Mouse (Mus musculus) heart, embryonic 14.5 days (tissue): ENCODE measurements around the gene Ankfn1. TPM values are rescaled to one million over a fixed set of nuclear protein-coding genes. Genes with fewer than 3 reads are reported as not detected.

Experiments
- ATAC-seq: fragments of 200-750 bp; cut with Nextera tagmentation; 2 replicates; pipeline ENCODE4 v1.8.0; 2017; ENCODE audit warnings: low read depth, moderate TSS enrichment; ENCODE audit not compliant: insufficient number of reproducible peaks, insufficient read depth, low FRiP score
- H3K27ac ChIP-seq, 2 experiments: fragments of 200-500 bp in 1 of 2; fragments of 300-500 bp in 1 of 2; sonication (generic) in 1 of 2; replicated peaks in 1 of 2; 2 replicates each; pipeline ENCODE4 v1.5.1; 2012 to 2014; ENCODE audit warnings: low read depth in 2 of 2, low read length in 2 of 2, control low read depth in 1 of 2, mild to moderate bottlenecking in 1 of 2, mixed read lengths in 1 of 2; ENCODE audit not compliant: control insufficient read depth in 1 of 2, insufficient read depth in 1 of 2
- H3K27me3 ChIP-seq: fragments of 300-500 bp; sonication (generic); 2 replicates; pipeline ENCODE4 v1.6.1; 2014; ENCODE audit warnings: mild to moderate bottlenecking, low read length, control low read depth; ENCODE audit not compliant: control insufficient read depth, insufficient read depth
- H3K36me3 ChIP-seq: fragments of 300-500 bp; sonication (generic); 2 replicates; pipeline ENCODE4 v1.6.1; 2014; ENCODE audit warnings: mild to moderate bottlenecking, control low read depth, low read length, mixed read lengths; ENCODE audit not compliant: control insufficient read depth, insufficient read depth
- H3K4me1 ChIP-seq, 2 experiments: fragments of 200-500 bp in 1 of 2; fragments of 300-500 bp in 1 of 2; sonication (generic) in 1 of 2; 2 replicates each; pipeline ENCODE4 v1.6.1; 2012 to 2014; ENCODE audit warnings: low read length in 2 of 2, control low read depth in 1 of 2, mixed read lengths in 1 of 2; ENCODE audit not compliant: control insufficient read depth in 2 of 2, insufficient read depth in 2 of 2
- H3K4me2 ChIP-seq: fragments of 300-500 bp; sonication (generic); 2 replicates; pipeline ENCODE4 v1.6.1; 2014; ENCODE audit warnings: mild to moderate bottlenecking, low read length
- H3K4me3 ChIP-seq, 2 experiments: fragments of 200-500 bp in 1 of 2; fragments of 300-500 bp in 1 of 2; sonication (generic) in 1 of 2; 2 replicates each; pipeline ENCODE4 v1.5.1; 2012 to 2014; ENCODE audit warnings: low read length in 2 of 2, mild to moderate bottlenecking in 2 of 2, control low read depth in 1 of 2, low read depth in 1 of 2, moderate library complexity in 1 of 2; ENCODE audit not compliant: control insufficient read depth in 1 of 2, insufficient read depth in 1 of 2
- H3K9ac ChIP-seq: fragments of 300-500 bp; sonication (generic); 2 replicates; pipeline ENCODE4 v1.6.1; 2014; ENCODE audit warnings: mild to moderate bottlenecking, low read length
- H3K9me3 ChIP-seq: fragments of 300-500 bp; sonication (generic); 2 replicates; pipeline ENCODE4 v1.6.1; 2016; ENCODE audit warnings: low read length, control low read depth; ENCODE audit not compliant: control insufficient read depth
- WGBS: fragments of 180-500 bp; shearing (Covaris S2); extraction: QIAGEN DNeasy Blood & Tissue Kit; methylation state at CpG from one replicate; pipeline ENCODE4 v1.1.7; 2014; 5-methylcytosine and 5-hydroxymethylcytosine counted together
- polyA plus RNA-seq: library from polyadenylated mRNA; unstranded; fragments of >200 nt; fragmentation: Nextera tagmentation; extraction: Ambion mirVana; gene quantifications from 2 replicates; pipeline ENCODE4 v1.2.1, GENCODE M21; 2014

Gene Ankfn1
- not detected in 2 replicates for polyA plus RNA-seq

DNA sequence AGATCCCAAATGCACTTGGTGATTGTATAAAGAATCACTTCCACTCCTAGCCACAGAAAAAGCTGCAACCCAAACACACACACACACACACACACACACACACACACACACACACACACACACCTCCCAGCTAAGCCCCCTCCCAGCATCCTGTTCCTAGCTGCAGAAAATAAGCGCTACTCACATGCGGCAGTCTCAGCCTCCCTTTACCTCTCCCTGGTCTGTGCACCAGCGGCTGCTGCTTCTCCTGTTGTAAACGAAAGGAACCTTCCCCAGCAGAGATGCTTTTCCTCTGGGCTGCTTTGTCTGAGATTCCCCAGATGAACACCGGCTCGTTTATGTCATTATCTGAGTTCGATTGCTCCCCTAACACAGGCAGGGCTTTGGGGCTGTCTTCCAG lies at the start of gene Ankfn1:
Gene Ankfn1 (minus strand): TSS at position 223 of the 400 bp plus-strand sequence.
- H3K36me3 ChIP-seq, result no peaks in the 10 kb centered on the region
- no peaks in the 10 kb centered on the region for H3K4me1 ChIP-seq
- H3K27ac ChIP-seq, result no peak within 1 kb of the TSS
- ATAC-seq, result no peak
- H3K9ac ChIP-seq, result no peak within 1 kb of the TSS
- H3K4me3 ChIP-seq, result no peak within 1 kb of the TSS
- H3K27me3 ChIP-seq, result 0 out of 2 replicates have a peak, but pooled peaks cover 2% of the 10 kb centered on the region
- no peaks in the 10 kb centered on the region for H3K9me3 ChIP-seq
- WGBS, result 25% methylated on average over 7 of the region's 7 CpGs
- no peak within 1 kb of the TSS for H3K4me2 ChIP-seq

- no peaks in the 10 kb centered on the region for H3K9me3 ChIP-seq
- no peak for ATAC-seq
- H3K4me2 ChIP-seq, result no peak overlapping the region
- no peak overlapping the region for H3K9ac ChIP-seq
- H3K36me3 ChIP-seq, result no peaks in the 10 kb centered on the region
- no peaks in the 10 kb centered on the region for H3K4me1 ChIP-seq
- WGBS, result 77% methylated on average over 8 of the region's 8 CpGs
- H3K27me3 ChIP-seq, result no peaks in the 10 kb centered on the region
- H3K4me3 ChIP-seq, result no peak overlapping the region
- no peak overlapping the region for H3K27ac ChIP-seq
These were observed 46.4 kb upstream of the Ankfn1 start for GRCm38 (mm10) chr11:89823661-89824446.

DNA sequence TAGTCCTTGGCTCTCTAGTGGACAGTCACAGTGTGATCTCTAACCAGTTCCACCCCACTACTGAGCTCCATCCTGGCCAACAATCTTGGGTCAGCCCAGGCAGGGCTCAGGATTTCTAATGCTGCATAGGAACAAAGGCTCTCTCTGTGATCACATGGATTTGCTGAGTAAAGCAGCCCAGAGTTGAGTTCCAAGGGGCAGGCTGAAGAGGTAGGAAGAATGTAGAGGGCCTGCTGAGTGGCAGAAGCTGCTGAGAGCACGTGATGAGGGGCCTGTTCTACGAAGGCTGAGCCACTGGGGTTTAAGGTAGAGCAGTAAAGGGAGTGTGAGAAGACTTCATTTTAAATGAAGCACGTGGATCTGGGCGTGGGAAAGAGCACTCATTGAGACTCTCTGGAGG lies 41.1 kb upstream of the Ankfn1 start:
- no peak for ATAC-seq
- WGBS, result 36% methylated on average over 4 of the region's 4 CpGs
- Histone ChIP-seq H3K4me3 (no peak overlapping the region), H3K4me2 (no peak overlapping the region), H3K36me3 (no peaks in the 10 kb centered on the region), H3K9ac (no peak overlapping the region), H3K27me3 (no peaks in the 10 kb centered on the region; the same call in 1 of the 2 replicates), H3K27ac (no peak overlapping the region), H3K4me1 (no peaks in the 10 kb centered on the region), H3K9me3 (no peaks in the 10 kb centered on the region)

GRCm38 (mm10) chr11:89811403-89811802 lies 34.0 kb upstream of the Ankfn1 start:
- no peaks in the 10 kb centered on the region; a peak in 1 of 4 replicates for H3K4me1 ChIP-seq
- 69% methylated on average over 1 of the region's 1 CpGs for WGBS
- no peak for ATAC-seq

DNA sequence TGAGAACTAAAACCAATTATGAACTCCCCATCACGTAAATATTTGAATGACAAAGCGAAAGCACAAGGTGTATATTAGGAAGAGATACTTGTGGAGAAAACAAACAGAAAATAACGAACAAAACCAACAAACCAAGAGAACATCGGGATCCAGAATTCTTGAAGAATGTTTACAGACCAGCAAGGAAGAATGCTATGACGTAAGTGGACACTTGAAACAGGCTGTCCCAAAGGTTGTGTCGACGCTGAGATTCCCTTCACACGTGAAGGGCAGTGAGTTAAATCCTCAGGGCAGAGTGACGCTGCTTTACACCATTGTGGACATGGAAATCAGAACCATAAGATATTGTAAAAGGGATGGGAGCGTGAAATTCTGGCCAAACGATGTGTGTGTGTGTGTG lies 30.5 kb upstream of the Ankfn1 start:
- ATAC-seq, result no peak
- WGBS, result 45% methylated on average over 11 of the region's 11 CpGs

More at GRCm38 (mm10) chr11:89811403-89811802, 34.0 kb upstream of the Ankfn1 start:
- no peaks in the 10 kb centered on the region for H3K36me3 ChIP-seq
- H3K27me3 ChIP-seq, result peaks cover 5% of the 10 kb centered on the region; the same call in 1 of the 2 replicates
- H3K4me2 ChIP-seq, result no peak overlapping the region
- no peak overlapping the region for H3K4me3 ChIP-seq
- H3K27ac ChIP-seq, result no peak overlapping the region
- no peak overlapping the region for H3K9ac ChIP-seq
- H3K9me3 ChIP-seq, result no peaks in the 10 kb centered on the region

DNA sequence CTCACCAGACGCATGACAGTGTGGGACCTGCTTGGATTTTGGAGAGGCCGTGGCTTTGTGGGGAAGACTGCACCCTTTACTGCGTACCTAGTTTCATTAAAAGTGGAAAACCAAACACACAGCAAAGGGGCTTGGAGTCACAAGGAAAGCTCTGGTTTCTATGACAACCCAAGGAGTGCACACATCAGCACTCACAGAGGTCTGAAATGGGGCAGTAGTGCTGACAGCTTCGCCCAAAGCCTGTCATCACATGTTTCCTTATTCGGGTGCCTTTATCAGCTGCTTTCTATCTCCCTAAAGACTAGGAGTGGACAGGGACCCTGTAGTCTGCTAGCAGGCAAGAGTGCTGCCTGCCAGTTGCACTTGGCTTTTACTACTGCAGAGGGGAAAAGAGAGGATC lies 27.4 kb upstream of the Ankfn1 start:
- Histone ChIP-seq H3K9me3 (no peaks in the 10 kb centered on the region), H3K4me3 (no peak overlapping the region), H3K27ac (no peak overlapping the region), H3K4me1 (peaks cover 4 to 8% of the 10 kb centered on the region in 2 experiments), H3K36me3 (no peaks in the 10 kb centered on the region), H3K27me3 (no peaks in the 10 kb centered on the region), H3K4me2 (peak overlapping the region; percentile 44), H3K9ac (no peak overlapping the region)
- 11% methylated on average over 5 of the region's 5 CpGs for WGBS
- ATAC-seq, result no peak

More for the DNA sequence above, 30.5 kb upstream of the Ankfn1 start:
- Histone ChIP-seq H3K4me1 (peaks cover 4 to 8% of the 10 kb centered on the region in 2 experiments), H3K4me2 (no peak overlapping the region; the same call in 1 of the 2 replicates), H3K27me3 (0 out of 2 replicates have a peak, but pooled peaks cover 5% of the 10 kb centered on the region), H3K4me3 (no peak overlapping the region), H3K27ac (no peak overlapping the region), H3K36me3 (no peaks in the 10 kb centered on the region), H3K9ac (no peak overlapping the region), H3K9me3 (no peaks in the 10 kb centered on the region)

DNA sequence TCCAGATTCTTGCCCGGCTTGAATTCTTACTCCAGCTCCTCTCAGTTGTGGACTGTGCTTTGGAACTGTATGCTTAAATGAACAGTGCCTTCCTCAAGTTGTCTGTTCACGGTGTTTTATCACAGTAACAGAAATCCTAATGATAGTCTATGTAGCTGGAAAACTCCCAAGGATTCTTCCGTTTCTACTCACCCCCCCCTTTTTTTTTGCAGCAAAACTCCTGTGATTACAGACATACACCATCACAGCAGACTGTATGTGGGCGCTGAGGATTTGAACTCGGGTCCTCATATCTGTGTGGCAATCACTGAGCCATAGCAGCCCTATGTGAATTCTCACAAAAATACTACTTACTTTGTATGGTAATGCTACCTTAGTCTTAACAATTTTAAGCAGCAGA lies 26.5 kb upstream of the Ankfn1 start:
- WGBS, result 61% methylated on average over 5 of the region's 5 CpGs
- ATAC-seq, result no peak
- H3K27me3 ChIP-seq, result no peaks in the 10 kb centered on the region
- no peaks in the 10 kb centered on the region for H3K36me3 ChIP-seq
- H3K9ac ChIP-seq, result no peak overlapping the region
- H3K4me1 ChIP-seq, result peaks cover 4 to 8% of the 10 kb centered on the region in 2 experiments
- no peaks in the 10 kb centered on the region for H3K9me3 ChIP-seq
- H3K4me3 ChIP-seq, result no peak overlapping the region
- H3K27ac ChIP-seq, result no peak overlapping the region
- H3K4me2 ChIP-seq, result no peak overlapping the region
